Comparison of ENCODE assay signal across 8 mouse cellular contexts in genomic region chr11:82434091-82434831, GRCm38 (mm10). TPM values are rescaled to one million over a fixed set of nuclear protein-coding genes. Genes with fewer than 3 reads are reported as not detected.
DNase-seq lines count a peak whose midpoint lies in the region; ATAC-seq lines count a peak whose summit lies in the region.

No protein-coding gene starts in this region.

- H3K4me1 ChIP-seq in heart, embryonic 15.5 days (replicated peaks): peaks cover 5% of the 10 kb centered on the region
- H3K4me1 ChIP-seq in hindbrain, embryonic 13.5 days (replicated peaks): peaks cover 13% of the 10 kb centered on the region
- H3K4me1 ChIP-seq in midbrain, embryonic 14.5 days (ENCODE audit: control insufficient read depth, insufficient read depth, low read length): 0 out of 2 replicates have a peak, but pooled peaks cover 6% of the 10 kb centered on the region

- H3K9ac ChIP-seq in heart, embryonic 15.5 days: no peak overlapping the region
- H3K9ac ChIP-seq in hindbrain, embryonic 13.5 days: peak overlapping the region; percentile 73
- peak overlapping the region; percentile 36 for H3K9ac ChIP-seq in midbrain, embryonic 14.5 days (replicated peaks; ENCODE audit: low read length)

- ATAC-seq in heart, embryonic 15.5 days (replicated peaks; ENCODE audit: insufficient number of reproducible peaks, insufficient read depth, low FRiP score, low read depth): no peak
- ATAC-seq in hindbrain, embryonic 13.5 days (ENCODE audit: low FRiP score): peak; percentile 57
- ATAC-seq in midbrain, embryonic 14.5 days (ENCODE audit: low FRiP score, low TSS enrichment): no peak

- H3K27ac ChIP-seq in heart, embryonic 15.5 days: no peak overlapping the region
- H3K27ac ChIP-seq in hindbrain, embryonic 13.5 days: no peak overlapping the region
- H3K27ac ChIP-seq in midbrain, embryonic 14.5 days (replicated peaks; ENCODE audit: low read depth, low read length): no peak overlapping the region

- H3K36me3 ChIP-seq in heart, embryonic 15.5 days: no peaks in the 10 kb centered on the region
- peaks cover 12% of the 10 kb centered on the region for H3K36me3 ChIP-seq in hindbrain, embryonic 13.5 days
- no peaks in the 10 kb centered on the region for H3K36me3 ChIP-seq in midbrain, embryonic 14.5 days (ENCODE audit: control insufficient read depth, insufficient read depth, low read length)

- no peak for DNase-seq in heart, adult 11 months
- DNase-seq in embryo, embryonic 10.5 days (ENCODE audit: low spot score): peak; percentile 35
- DNase-seq in midbrain, embryonic 14.5 days: peak; percentile 42
- no peak for DNase-seq in layer of hippocampus, adult 18-20 months (ENCODE audit: low spot score in 2 of 2)
- no peak for DNase-seq in spleen, adult 18-20 months
- no peak for DNase-seq in right cerebral cortex, adult 18-20 months

- no peaks in the 10 kb centered on the region for H3K9me3 ChIP-seq in heart, embryonic 15.5 days (replicated peaks)
- no peaks in the 10 kb centered on the region for H3K9me3 ChIP-seq in hindbrain, embryonic 13.5 days
- no peaks in the 10 kb centered on the region for H3K9me3 ChIP-seq in midbrain, embryonic 14.5 days (ENCODE audit: control insufficient read depth, low read length)

- H3K27me3 ChIP-seq in heart, embryonic 15.5 days: peaks cover 75% of the 10 kb centered on the region
- peaks cover 83% of the 10 kb centered on the region for H3K27me3 ChIP-seq in hindbrain, embryonic 13.5 days
- peaks cover 32% of the 10 kb centered on the region for H3K27me3 ChIP-seq in midbrain, embryonic 14.5 days (ENCODE audit: control insufficient read depth, insufficient read depth, low read length)

- 2% methylated on average over 60 of the region's 62 CpGs for WGBS in heart, embryonic 15.5 days
- 2% methylated on average over 62 of the region's 62 CpGs for WGBS in hindbrain, embryonic 13.5 days
- 1% methylated on average over 62 of the region's 62 CpGs for WGBS in midbrain, embryonic 14.5 days

- peak overlapping the region; percentile 60 for H3K4me2 ChIP-seq in heart, embryonic 15.5 days
- H3K4me2 ChIP-seq in hindbrain, embryonic 13.5 days: peak overlapping the region; percentile 86
- H3K4me2 ChIP-seq in midbrain, embryonic 14.5 days (ENCODE audit: low read length): peak overlapping the region; percentile 73

- H3K4me3 ChIP-seq in heart, embryonic 15.5 days: peak overlapping the region; percentile 35
- H3K4me3 ChIP-seq in hindbrain, embryonic 13.5 days: peak overlapping the region; percentile 54
- peak overlapping the region; percentile 45 for H3K4me3 ChIP-seq in midbrain, embryonic 14.5 days (replicated peaks; ENCODE audit: low read depth, low read length)

RNA-seq across cellular contexts. Expression of gene Tmem132e, which starts 45.6 kb away (rescaled TPM):
- polyA plus RNA-seq in heart, embryonic 15.5 days (2015; fragmentation: Nextera tagmentation; extraction: Ambion mirVana): 0.06 and 0.22 TPM in 2 replicates
- 2.0 and 2.2 TPM in 2 replicates for polyA plus RNA-seq in hindbrain, embryonic 13.5 days (2015; fragmentation: Nextera tagmentation; extraction: Ambion mirVana)
- polyA plus RNA-seq in midbrain, embryonic 14.5 days (2014; fragmentation: Nextera tagmentation; extraction: Ambion mirVana): 3.0 and 3.6 TPM in 2 replicates
- total RNA-seq in layer of hippocampus, adult 18-20 months (2021): 1 to 10 TPM; 8.5 to 9.5 TPM

Comparison
In these comparisons a context has a peak if more than half of its experiments do, and no peak if none do; other contexts are left out.
1. DNase-seq: peak in embryo, embryonic 10.5 days (single experiment) and midbrain, embryonic 14.5 days (single experiment); none in heart, adult 11 months (single experiment), layer of hippocampus, adult 18-20 months (0 of 2), spleen, adult 18-20 months (0 of 2) and right cerebral cortex, adult 18-20 months (single experiment).
2. Peak in every context shown above with its lines, with median percentiles within 50 percentile points of each other: H3K4me2 ChIP-seq and H3K4me3 ChIP-seq.